ENCODE assay signal across 8 mouse cellular contexts in genomic region chr10:97313407-97313901, GRCm38 (mm10).
DNase-seq lines count a peak whose midpoint lies in the region; ATAC-seq lines count a peak whose summit lies in the region.

No protein-coding gene starts in this region.

- no peaks in the 10 kb centered on the region for H3K4me1 ChIP-seq in intestine, embryonic 15.5 days (replicated peaks)

- peak overlapping the region; percentile 49 for H3K4me3 ChIP-seq in intestine, embryonic 15.5 days (replicated peaks)

- WGBS in intestine, embryonic 15.5 days, result 0% methylated on average over 13 of the region's 13 CpGs

- peak overlapping the region; percentile 94 for H3K27ac ChIP-seq in intestine, embryonic 15.5 days

- ATAC-seq in intestine, embryonic 15.5 days, result peak; percentile 94
- ATAC-seq in megakaryocyte-erythroid progenitor cell, adult 5-6 weeks (replicated peaks; ENCODE audit: low FRiP score, low TSS enrichment, poor library complexity, severe bottlenecking), result peak; percentile 99

- intact Hi-C loops in left cerebral cortex, postnatal 14 days (cut with DNase I), result loop anchor here (1.0 to 10.0 kb wide), 6 partner anchors 151 to 1181 kb away; partner anchors contain the start of gene Btg1

- H3K36me3 ChIP-seq in intestine, embryonic 15.5 days, result no peaks in the 10 kb centered on the region

- H3K4me2 ChIP-seq in intestine, embryonic 15.5 days (replicated peaks), result peak overlapping the region; percentile 71

- H3K9ac ChIP-seq in intestine, embryonic 15.5 days, result peak overlapping the region; percentile 38

- no peaks in the 10 kb centered on the region for H3K9me3 ChIP-seq in intestine, embryonic 15.5 days

- DNase-seq in adrenal gland, adult 8-10 months, result peak; percentile 90
- peak; percentile 83 for DNase-seq in embryo, embryonic 9.5 days (ENCODE audit: extremely low spot score)
- peak; percentile 29 to 78 for DNase-seq in gastrocnemius, postnatal 4 days (ENCODE audit: low spot score in 2 of 2)
- peak; percentile 93 to 96 for DNase-seq in left cerebral cortex, postnatal 14 days (ENCODE audit: low spot score in 2 of 2)
- peak; percentile 70 for DNase-seq in right cerebral cortex, postnatal 14 days
- DNase-seq in urinary bladder, postnatal 25 days (ENCODE audit: low spot score), result peak; percentile 50

- no peaks in the 10 kb centered on the region for H3K27me3 ChIP-seq in intestine, embryonic 15.5 days (replicated peaks)

Comparison
In these comparisons a context has a peak if more than half of its experiments do, and no peak if none do; other contexts are left out.
1. Peak in every context shown above with its lines: DNase-seq, ATAC-seq, H3K4me3 ChIP-seq and H3K27ac ChIP-seq.